Mouse (Mus musculus) megakaryocyte progenitor cell, adult 5-6 weeks (primary cell): ENCODE measurements around the gene Rnase11. TPM values are rescaled to one million over a fixed set of nuclear protein-coding genes. Genes with fewer than 3 reads are reported as not detected.

Experiments
- ATAC-seq: replicated peaks from 2 replicates; pipeline ENCODE4 v1.8.0; 2016; ENCODE audit warnings: mild to moderate bottlenecking, moderate TSS enrichment, inconsistent platforms; ENCODE audit not compliant: poor library complexity
- total RNA-seq, 2 experiments: library from RNA; stranded (forward) in 1 of 2; stranded (reverse) in 1 of 2; fragments of 157-497, 149-512 nt in 1 of 2; fragments of 200-1000 nt in 1 of 2; gene quantifications; 2 replicates each; pipeline versions ENCODE4 v1.2.3 to v1.2.4; 2015 to 2017

Gene Rnase11
- total RNA-seq, 2 experiments from 2014 or later, result not detected

GRCm38 (mm10) chr14:51082599-51083581 lies 32.9 kb upstream of the Rnase11 start:
- ATAC-seq, result peak; percentile 55

- no peak for ATAC-seq
Observed at GRCm38 (mm10) chr14:51081035-51081434, 31.1 kb upstream of the Rnase11 start.

- ATAC-seq, result no peak
Observed at GRCm38 (mm10) chr14:51079180-51079579, 29.2 kb upstream of the Rnase11 start.

- no peak for ATAC-seq
Observed at GRCm38 (mm10) chr14:51074335-51074734, 24.4 kb upstream of the Rnase11 start, which contains the start of gene Olfr750. Olfr750 (minus strand) TSS chr14:51074435.

GRCm38 (mm10) chr14:51069617-51070016 lies 19.7 kb upstream of the Rnase11 start:
- ATAC-seq, result peak; percentile 56

- ATAC-seq, result no peak
Observed at GRCm38 (mm10) chr14:51068956-51069355, 19.0 kb upstream of the Rnase11 start.

- no peak for ATAC-seq
Observed at GRCm38 (mm10) chr14:51060761-51061160, 10.8 kb upstream of the Rnase11 start.

- ATAC-seq, result peak; percentile 66
Observed at GRCm38 (mm10) chr14:51057401-51057831, 7.5 kb upstream of the Rnase11 start, which contains the start of gene Rnase12. Rnase12 (minus strand) TSS chr14:51057661.

GRCm38 (mm10) chr14:51054243-51055237 lies 4.6 kb upstream of the Rnase11 start:
- peak; percentile 38 for ATAC-seq

GRCm38 (mm10) chr14:51053176-51053575 lies 3.2 kb upstream of the Rnase11 start:
- ATAC-seq, result no peak

GRCm38 (mm10) chr14:51051941-51052340 lies 2.0 kb upstream of the Rnase11 start:
- ATAC-seq, result no peak

- ATAC-seq, result peak; percentile 80
Observed at GRCm38 (mm10) chr14:51047846-51048245, 2.1 kb downstream of the Rnase11 start.

GRCm38 (mm10) chr14:51041769-51042168 lies 8.2 kb downstream of the Rnase11 start, which contains the start of gene Rnase9:
Rnase9 (minus strand) TSS chr14:51041869.
- 0 out of 2 replicates have a peak, but pooled peaks have one; percentile 29 for ATAC-seq

- no peak for ATAC-seq
Observed at GRCm38 (mm10) chr14:51036214-51036613, 13.7 kb downstream of the Rnase11 start.

- ATAC-seq, result no peak
Observed at GRCm38 (mm10) chr14:51035206-51035605, 14.8 kb downstream of the Rnase11 start.

- ATAC-seq, result peak; percentile 37
Observed at GRCm38 (mm10) chr14:51027387-51028155, 22.4 kb downstream of the Rnase11 start.

- peak; percentile 98 for ATAC-seq
Observed at GRCm38 (mm10) chr14:51026391-51027133, 23.4 kb downstream of the Rnase11 start.

GRCm38 (mm10) chr14:51024820-51025219 lies 25.1 kb downstream of the Rnase11 start:
- ATAC-seq, result no peak

GRCm38 (mm10) chr14:51023457-51023856 lies 26.5 kb downstream of the Rnase11 start:
- ATAC-seq, result no peak
